Mouse (Mus musculus): ENCODE measurements around the gene Cald1. TPM values are rescaled to one million over a fixed set of nuclear protein-coding genes. Genes with fewer than 3 reads are reported as not detected.

Gene Cald1
- polyA plus RNA-seq, 1 experiment from 2014 or later: 58.5 TPM

DNA sequence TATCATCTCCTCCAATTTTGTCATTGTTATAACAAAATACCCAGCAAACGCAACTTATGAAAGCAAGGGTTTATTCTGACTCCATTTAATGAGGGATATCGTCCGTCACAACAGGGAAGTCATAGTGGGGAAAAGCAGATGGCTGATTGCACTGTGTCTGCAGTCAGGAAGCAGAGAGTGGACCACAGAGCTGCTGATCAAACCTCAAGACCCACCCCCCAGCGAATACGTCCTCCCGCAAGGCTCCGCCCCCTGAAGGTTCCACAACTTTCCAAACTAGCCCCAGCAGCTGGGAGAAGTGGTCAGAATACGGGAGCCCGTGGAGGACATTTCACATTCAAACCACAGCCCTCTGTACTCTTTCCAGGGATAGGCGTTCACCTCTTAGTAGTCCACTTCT, 76.6 kb downstream of the Cald1 start:
- ATAC-seq: no peak
- Histone ChIP-seq H3K4me1 (replicated peaks; ENCODE audit: control insufficient read depth, insufficient read depth, low read length) (no peaks in the 10 kb centered on the region), H3K27ac (ENCODE audit: low read length) (no peak overlapping the region), H3K9ac (replicated peaks; ENCODE audit: low read depth, low read length) (no peak overlapping the region), H3K9me3 (ENCODE audit: control insufficient read depth, low read length) (no peaks in the 10 kb centered on the region), H3K27me3 (replicated peaks; ENCODE audit: control insufficient read depth, insufficient read depth, low read length) (no peaks in the 10 kb centered on the region), H3K36me3 (ENCODE audit: control insufficient read depth, insufficient read depth) (no peaks in the 10 kb centered on the region), H3K4me2 (ENCODE audit: low read length) (no peak overlapping the region), H3K4me3 (replicated peaks; ENCODE audit: low read length) (no peak overlapping the region)
- 81% methylated on average over 10 of the region's 10 CpGs for WGBS

- Histone ChIP-seq H3K36me3 (ENCODE audit: control insufficient read depth, insufficient read depth) (no peaks in the 10 kb centered on the region), H3K9ac (replicated peaks; ENCODE audit: low read depth, low read length) (no peak overlapping the region), H3K27me3 (replicated peaks; ENCODE audit: control insufficient read depth, insufficient read depth, low read length) (no peaks in the 10 kb centered on the region), H3K4me1 (replicated peaks; ENCODE audit: control insufficient read depth, insufficient read depth, low read length) (peaks cover 4% of the 10 kb centered on the region; the same call in 1 of the 2 replicates), H3K9me3 (ENCODE audit: control insufficient read depth, low read length) (no peaks in the 10 kb centered on the region), H3K4me2 (ENCODE audit: low read length) (no peak overlapping the region), H3K4me3 (replicated peaks; ENCODE audit: low read length) (no peak overlapping the region), H3K27ac (ENCODE audit: low read length) (no peak overlapping the region)
- ATAC-seq: no peak
- WGBS: 68% methylated on average over 8 of the region's 8 CpGs
Measured at GRCm38 (mm10) chr6:34682126-34682525, 83.8 kb downstream of the Cald1 start.

DNA sequence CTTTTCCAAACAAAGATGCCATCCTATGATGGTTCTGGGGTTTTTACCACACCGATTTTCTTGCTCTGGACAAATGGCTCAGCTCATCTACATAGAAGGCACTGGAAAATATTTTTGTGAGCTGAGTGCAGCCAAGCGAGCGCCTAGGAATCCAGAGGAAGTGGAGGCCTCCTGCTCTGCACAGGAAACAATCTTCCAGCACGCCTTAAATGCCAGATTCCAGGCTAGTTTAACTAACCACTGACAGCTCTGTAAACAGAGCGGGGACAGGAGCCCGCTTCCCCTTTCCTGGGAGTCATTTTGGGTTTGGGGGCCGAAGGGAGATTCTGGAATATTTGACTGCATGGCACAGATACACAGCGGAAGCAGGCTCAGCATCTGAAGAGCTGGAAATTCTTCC, 86.6 kb downstream of the Cald1 start:
- Histone ChIP-seq H3K4me1 (replicated peaks; ENCODE audit: control insufficient read depth, insufficient read depth, low read length) (peaks cover 4% of the 10 kb centered on the region; the same call in 1 of the 2 replicates), H3K36me3 (ENCODE audit: control insufficient read depth, insufficient read depth) (no peaks in the 10 kb centered on the region), H3K4me2 (ENCODE audit: low read length) (no peak overlapping the region), H3K27me3 (replicated peaks; ENCODE audit: control insufficient read depth, insufficient read depth, low read length) (no peaks in the 10 kb centered on the region), H3K4me3 (replicated peaks; ENCODE audit: low read length) (no peak overlapping the region), H3K9ac (replicated peaks; ENCODE audit: low read depth, low read length) (0 out of 2 replicates have a peak overlapping the region, but pooled peaks have one; percentile 5), H3K27ac (ENCODE audit: low read length) (no peak overlapping the region), H3K9me3 (ENCODE audit: control insufficient read depth, low read length) (no peaks in the 10 kb centered on the region)
- 49% methylated on average over 8 of the region's 8 CpGs for WGBS
- ATAC-seq: no peak

- WGBS: 86% methylated on average over 2 of the region's 2 CpGs
- ATAC-seq: no peak
- H3K27me3 ChIP-seq (replicated peaks; ENCODE audit: control insufficient read depth, insufficient read depth, low read length): no peaks in the 10 kb centered on the region
- H3K27ac ChIP-seq (ENCODE audit: low read length): no peak overlapping the region
- H3K4me3 ChIP-seq (replicated peaks; ENCODE audit: low read length): no peak overlapping the region
- H3K9ac ChIP-seq (replicated peaks; ENCODE audit: low read depth, low read length): no peak overlapping the region
- H3K4me2 ChIP-seq (ENCODE audit: low read length): no peak overlapping the region
- H3K9me3 ChIP-seq (ENCODE audit: control insufficient read depth, low read length): no peaks in the 10 kb centered on the region
- no peaks in the 10 kb centered on the region for H3K36me3 ChIP-seq (ENCODE audit: control insufficient read depth, insufficient read depth)
- peaks cover 4% of the 10 kb centered on the region; the same call in 1 of the 2 replicates for H3K4me1 ChIP-seq (replicated peaks; ENCODE audit: control insufficient read depth, insufficient read depth, low read length)
Measured at GRCm38 (mm10) chr6:34688971-34689370, 90.7 kb downstream of the Cald1 start.

DNA sequence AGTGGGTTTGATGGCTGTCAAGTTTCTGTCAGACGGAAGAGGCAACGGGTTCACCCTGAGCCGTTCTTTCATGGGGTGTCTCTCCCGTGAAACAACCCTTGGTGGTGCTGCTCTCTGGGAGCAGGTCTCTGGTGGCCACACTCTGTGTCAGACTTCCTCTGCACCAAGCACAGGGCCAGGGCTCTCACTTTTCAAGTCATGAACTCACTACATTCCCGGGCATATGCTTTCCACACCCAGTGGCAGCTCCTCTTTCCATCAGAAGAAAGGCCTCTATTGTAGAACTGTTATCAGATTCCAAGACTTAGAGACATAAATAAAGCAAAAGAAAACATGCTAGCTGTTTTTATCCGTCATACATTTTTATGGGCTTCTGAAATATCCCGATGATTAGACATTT, 93.1 kb downstream of the Cald1 start:
- Histone ChIP-seq H3K27ac (ENCODE audit: low read length) (no peak overlapping the region), H3K27me3 (replicated peaks; ENCODE audit: control insufficient read depth, insufficient read depth, low read length) (no peaks in the 10 kb centered on the region), H3K9me3 (ENCODE audit: control insufficient read depth, low read length) (no peaks in the 10 kb centered on the region), H3K4me2 (ENCODE audit: low read length) (no peak overlapping the region), H3K36me3 (ENCODE audit: control insufficient read depth, insufficient read depth) (no peaks in the 10 kb centered on the region), H3K4me3 (replicated peaks; ENCODE audit: low read length) (no peak overlapping the region), H3K9ac (replicated peaks; ENCODE audit: low read depth, low read length) (no peak overlapping the region), H3K4me1 (replicated peaks; ENCODE audit: control insufficient read depth, insufficient read depth, low read length) (no peaks in the 10 kb centered on the region)
- 83% methylated on average over 7 of the region's 7 CpGs for WGBS
- ATAC-seq: no peak

DNA sequence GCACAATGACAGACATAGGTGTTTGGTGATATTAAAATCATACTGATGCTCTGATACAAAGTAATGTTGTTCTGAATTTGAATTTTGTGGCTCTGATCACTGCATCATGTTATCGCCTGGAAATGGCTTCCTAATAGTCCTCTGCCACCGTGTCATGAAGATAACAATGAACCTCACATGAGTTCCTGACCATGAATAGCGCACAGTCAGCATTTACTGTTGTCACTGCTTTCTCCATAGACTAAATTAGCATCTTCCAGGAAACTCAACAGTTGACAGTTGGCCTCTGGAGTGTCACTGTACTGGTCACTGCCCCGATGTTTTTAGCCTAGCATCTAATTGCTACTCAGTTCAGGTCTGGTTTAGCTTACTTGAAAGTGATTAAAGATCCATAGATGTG, 95.8 kb downstream of the Cald1 start:
- no peaks in the 10 kb centered on the region for H3K27me3 ChIP-seq (replicated peaks; ENCODE audit: control insufficient read depth, insufficient read depth, low read length)
- no peaks in the 10 kb centered on the region for H3K36me3 ChIP-seq (ENCODE audit: control insufficient read depth, insufficient read depth)
- H3K27ac ChIP-seq (ENCODE audit: low read length): no peak overlapping the region
- no peaks in the 10 kb centered on the region for H3K4me1 ChIP-seq (replicated peaks; ENCODE audit: control insufficient read depth, insufficient read depth, low read length)
- no peak overlapping the region for H3K4me2 ChIP-seq (ENCODE audit: low read length)
- H3K4me3 ChIP-seq (replicated peaks; ENCODE audit: low read length): no peak overlapping the region
- no peak overlapping the region for H3K9ac ChIP-seq (replicated peaks; ENCODE audit: low read depth, low read length)
- ATAC-seq: no peak
- WGBS: 91% methylated on average over 4 of the region's 4 CpGs
- no peaks in the 10 kb centered on the region for H3K9me3 ChIP-seq (ENCODE audit: control insufficient read depth, low read length)

GRCm38 (mm10) chr6:34703421-34704120, 105.3 kb downstream of the Cald1 start:
- peaks cover 3% of the 10 kb centered on the region for H3K4me1 ChIP-seq (replicated peaks; ENCODE audit: control insufficient read depth, insufficient read depth, low read length)
- peaks cover 8% of the 10 kb centered on the region for H3K9me3 ChIP-seq (ENCODE audit: control insufficient read depth, low read length)
- H3K4me2 ChIP-seq (ENCODE audit: low read length): no peak overlapping the region
- no peak for ATAC-seq
- no peak overlapping the region for H3K4me3 ChIP-seq (replicated peaks; ENCODE audit: low read length)
- no peak overlapping the region for H3K27ac ChIP-seq (ENCODE audit: low read length)
- no peak overlapping the region for H3K9ac ChIP-seq (replicated peaks; ENCODE audit: low read depth, low read length)
- 65% methylated on average over 1 of the region's 1 CpGs for WGBS
- no peaks in the 10 kb centered on the region for H3K27me3 ChIP-seq (replicated peaks; ENCODE audit: control insufficient read depth, insufficient read depth, low read length)
- no peaks in the 10 kb centered on the region for H3K36me3 ChIP-seq (ENCODE audit: control insufficient read depth, insufficient read depth)

DNA sequence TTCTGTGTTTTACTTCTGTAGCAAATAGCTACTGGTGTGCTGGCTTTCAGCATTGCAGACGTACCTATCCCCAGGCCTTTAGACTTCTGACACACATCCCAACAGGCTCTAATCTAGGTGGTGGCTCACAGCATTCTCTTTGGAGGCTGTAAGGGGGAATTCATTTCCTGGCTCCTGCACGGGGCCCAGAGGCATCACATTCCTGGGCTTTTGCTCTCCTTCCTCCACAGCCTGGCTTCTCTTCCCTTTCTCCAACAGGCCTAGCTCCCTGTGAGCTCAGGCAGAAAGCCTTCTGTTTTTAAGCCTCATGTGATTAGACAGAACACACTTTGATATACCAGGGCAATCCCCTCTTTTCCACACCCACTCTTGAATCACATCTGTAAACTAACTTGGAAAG, 109.2 kb downstream of the Cald1 start:
- no peak overlapping the region for H3K4me2 ChIP-seq (ENCODE audit: low read length)
- no peak for ATAC-seq
- H3K4me1 ChIP-seq (replicated peaks; ENCODE audit: control insufficient read depth, insufficient read depth, low read length): peaks cover 23% of the 10 kb centered on the region
- H3K36me3 ChIP-seq (ENCODE audit: control insufficient read depth, insufficient read depth): no peaks in the 10 kb centered on the region
- H3K27ac ChIP-seq (ENCODE audit: low read length): no peak overlapping the region
- H3K4me3 ChIP-seq (replicated peaks; ENCODE audit: low read length): no peak overlapping the region
- H3K9me3 ChIP-seq (ENCODE audit: control insufficient read depth, low read length): peaks cover 8% of the 10 kb centered on the region
- no peak overlapping the region for H3K9ac ChIP-seq (replicated peaks; ENCODE audit: low read depth, low read length)
- 50% methylated on average over 2 of the region's 2 CpGs for WGBS
- H3K27me3 ChIP-seq (replicated peaks; ENCODE audit: control insufficient read depth, insufficient read depth, low read length): no peaks in the 10 kb centered on the region

- Histone ChIP-seq H3K27me3 (replicated peaks; ENCODE audit: control insufficient read depth, insufficient read depth, low read length) (no peaks in the 10 kb centered on the region), H3K9ac (replicated peaks; ENCODE audit: low read depth, low read length) (peak overlapping the region; percentile 87), H3K36me3 (ENCODE audit: control insufficient read depth, insufficient read depth) (no peaks in the 10 kb centered on the region), H3K27ac (ENCODE audit: low read length) (no peak overlapping the region), H3K4me3 (replicated peaks; ENCODE audit: low read length) (peak overlapping the region; percentile 70), H3K9me3 (ENCODE audit: control insufficient read depth, low read length) (peaks cover 8% of the 10 kb centered on the region), H3K4me2 (ENCODE audit: low read length) (peak overlapping the region; percentile 67), H3K4me1 (replicated peaks; ENCODE audit: control insufficient read depth, insufficient read depth, low read length) (peaks cover 23% of the 10 kb centered on the region)
- ATAC-seq: peak; percentile 63
- 5% methylated on average over 13 of the region's 13 CpGs for WGBS
Measured at GRCm38 (mm10) chr6:34708650-34709265, 110.5 kb downstream of the Cald1 start.
